Mouse (Mus musculus): ENCODE measurements at regions not wholly inside any gene's neighbourhood (a gene's known extent, or its start where the extent isn't known, plus 50 kb on each side); places are given as distances from the start of the nearest gene placed in this dataset.
"Not testable (repeated sequence)": the region's sequence is repeated elsewhere in the genome, so short reads cannot be mapped to it uniquely, and the experiment has no call there.

DNA sequence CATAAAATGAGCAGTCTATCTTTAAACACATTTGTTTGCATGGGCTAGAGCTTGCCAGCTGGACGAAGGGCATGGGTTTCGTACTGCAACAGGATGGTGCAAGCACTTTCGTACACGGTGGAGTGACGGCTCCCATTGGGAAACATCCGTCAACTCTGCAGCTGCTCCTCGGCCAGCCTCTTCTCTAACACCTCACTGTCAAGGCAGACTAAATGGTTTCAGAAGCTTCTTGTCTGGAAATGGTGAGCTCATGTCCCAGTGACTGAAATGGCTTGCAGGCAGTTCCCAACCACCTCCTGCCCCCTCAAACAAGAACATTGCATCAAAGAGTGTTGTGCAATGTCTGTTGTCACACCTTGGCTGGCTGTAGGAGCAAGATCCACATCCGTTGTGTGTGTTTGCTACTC lies 163.4 kb downstream of the Trib2 start:
- peak; percentile 67 for DNase-seq (ENCODE audit: low spot score)

DNA sequence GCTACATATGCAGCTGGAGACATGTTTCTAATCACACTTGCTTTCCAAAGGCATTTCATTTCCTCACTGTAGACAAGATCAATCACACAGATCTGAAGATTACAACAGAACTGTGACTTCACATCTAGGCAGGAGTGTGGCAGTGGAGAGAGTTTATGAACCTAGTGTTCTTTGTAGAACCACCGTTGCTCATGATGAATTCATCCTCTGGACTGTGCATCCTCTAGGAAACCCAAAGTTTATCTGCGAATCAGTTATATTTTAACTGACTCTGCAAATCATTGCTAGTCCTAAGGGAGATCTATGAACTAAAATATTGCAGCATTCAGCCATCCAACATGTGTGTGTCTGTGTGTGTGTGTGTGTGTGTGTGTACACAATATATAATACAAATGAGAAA lies 165.4 kb downstream of the Trib2 start:
- no peak for DNase-seq (ENCODE audit: low spot score)

DNA sequence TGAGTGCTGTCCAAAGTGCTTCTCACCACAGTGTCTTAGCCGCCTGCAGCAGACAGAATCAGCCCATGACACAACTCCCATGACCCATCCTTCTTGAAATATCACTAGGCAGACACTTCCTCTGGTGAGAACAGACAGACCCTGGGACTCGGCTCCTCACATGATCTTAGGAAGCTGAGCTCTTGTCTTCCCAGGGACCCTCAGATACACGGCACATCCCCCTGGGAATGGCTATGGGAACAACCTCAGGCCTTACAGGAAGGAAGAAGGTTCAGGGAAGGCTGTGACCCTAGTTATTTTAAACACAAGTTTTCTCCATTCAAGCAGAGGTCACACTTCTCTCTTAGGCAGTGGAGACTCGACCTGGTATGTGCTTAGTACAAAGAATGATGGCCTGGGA lies 166.8 kb downstream of the Trib2 start:
- DNase-seq (ENCODE audit: low spot score): no peak

DNA sequence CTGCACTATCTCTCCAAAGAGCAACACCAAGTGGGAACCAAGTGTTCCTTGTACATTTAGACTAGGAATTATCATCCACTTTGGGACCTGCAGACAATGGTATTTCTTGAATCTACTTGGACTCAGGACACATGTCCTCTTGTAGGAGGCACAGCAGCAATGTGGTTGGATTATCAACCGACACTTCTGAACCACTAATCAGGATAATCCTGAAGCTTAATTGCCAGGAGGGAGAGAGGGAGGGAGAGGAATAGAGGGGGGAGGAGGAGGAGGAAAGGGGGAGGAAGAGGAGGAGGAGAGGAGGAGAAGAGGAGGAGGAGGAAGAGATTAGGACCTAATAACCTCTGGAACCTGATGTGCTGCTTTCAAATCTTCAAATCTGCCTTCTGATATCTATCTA lies 167.5 kb downstream of the Trib2 start:
- no peak for DNase-seq (ENCODE audit: low spot score)

DNA sequence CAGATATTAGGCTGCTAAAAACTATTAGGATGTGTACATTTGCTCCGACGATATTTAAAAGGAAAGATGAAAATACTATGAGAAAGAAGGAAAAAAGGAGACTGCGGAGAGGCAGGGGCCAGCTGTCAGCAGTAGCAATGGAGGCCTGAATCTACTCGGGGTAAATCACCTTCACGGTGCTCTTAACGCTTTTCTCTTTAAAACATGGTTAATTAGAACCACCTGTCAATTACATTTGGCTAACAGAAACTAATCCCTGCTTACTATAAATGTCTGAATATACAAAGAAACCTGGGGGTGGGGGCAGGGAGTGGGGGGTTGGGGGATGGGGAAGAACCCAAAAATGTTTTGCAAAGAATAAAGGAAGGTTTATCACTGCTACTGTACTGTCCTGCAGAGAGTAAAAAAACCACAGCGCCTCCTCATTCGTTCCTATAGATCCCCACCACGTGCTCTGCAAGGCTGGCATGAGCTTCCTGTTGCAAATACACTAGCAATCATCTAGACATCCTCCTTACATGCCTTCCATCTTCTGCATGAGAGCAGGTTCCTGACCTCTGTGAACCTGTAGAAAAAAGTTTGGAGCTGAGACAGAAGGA lies 172.5 kb downstream of the Trib2 start:
- no peak for DNase-seq (ENCODE audit: low spot score)

DNA sequence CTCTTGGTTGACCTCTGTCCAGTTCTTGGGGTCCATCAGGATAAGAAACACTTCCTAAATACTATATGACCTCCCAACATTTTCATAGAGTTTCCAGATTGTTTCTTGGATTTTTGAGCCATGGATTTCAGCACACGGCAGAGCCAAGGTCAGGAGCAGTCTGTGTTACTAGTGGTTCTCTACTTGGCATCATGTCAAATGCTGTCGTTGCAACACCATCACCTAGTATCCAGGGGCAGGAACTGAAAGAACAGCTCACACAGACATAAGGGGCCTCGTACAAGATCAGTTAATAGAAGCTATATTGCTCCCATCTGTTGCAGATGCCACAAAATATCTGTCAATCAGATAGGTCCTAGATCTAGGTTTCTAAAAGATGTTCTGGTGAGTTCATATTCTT lies 173.1 kb downstream of the Trib2 start:
- no peak for DNase-seq (ENCODE audit: low spot score)

DNA sequence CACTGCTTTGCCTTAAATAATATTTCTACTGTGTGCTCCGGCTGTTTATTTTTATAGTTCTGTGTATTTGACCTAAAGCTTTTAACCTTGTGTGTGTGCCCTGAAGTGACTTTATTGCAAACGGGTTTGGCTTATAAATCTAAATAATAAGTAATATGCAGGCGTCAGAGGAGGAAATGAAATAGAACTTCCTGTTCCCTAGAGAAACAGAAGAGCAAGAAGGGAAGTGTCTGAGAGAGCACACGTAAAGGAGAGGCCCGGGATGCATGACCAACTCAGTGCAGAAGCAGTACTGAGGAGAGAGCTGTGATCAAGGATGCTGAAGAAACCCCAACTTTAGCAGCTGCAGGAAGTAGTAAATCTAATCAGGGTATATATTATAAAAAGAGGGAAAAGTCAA lies 176.4 kb downstream of the Trib2 start:
- no peak for DNase-seq (ENCODE audit: low spot score)

DNA sequence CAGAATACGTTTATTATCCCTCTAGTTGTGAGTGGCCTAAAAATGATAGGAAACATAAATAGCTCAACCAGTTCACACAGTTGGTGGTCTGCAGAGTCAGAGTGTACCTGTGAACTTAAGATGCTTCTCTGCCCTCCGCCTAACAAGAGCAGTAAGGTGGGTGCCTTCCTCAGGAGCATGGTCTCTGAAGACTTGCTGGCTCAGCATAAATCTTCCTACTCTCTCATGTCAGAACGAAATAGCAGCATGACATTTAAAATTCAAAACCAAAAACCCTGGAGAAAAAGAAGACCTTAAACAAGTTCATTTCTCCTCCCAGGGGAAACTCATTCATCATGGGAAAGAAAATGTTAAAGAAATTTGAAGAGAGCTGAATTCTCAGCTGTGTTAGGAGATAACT lies 186.8 kb downstream of the Trib2 start:
- no peak for DNase-seq (ENCODE audit: low spot score)

DNA sequence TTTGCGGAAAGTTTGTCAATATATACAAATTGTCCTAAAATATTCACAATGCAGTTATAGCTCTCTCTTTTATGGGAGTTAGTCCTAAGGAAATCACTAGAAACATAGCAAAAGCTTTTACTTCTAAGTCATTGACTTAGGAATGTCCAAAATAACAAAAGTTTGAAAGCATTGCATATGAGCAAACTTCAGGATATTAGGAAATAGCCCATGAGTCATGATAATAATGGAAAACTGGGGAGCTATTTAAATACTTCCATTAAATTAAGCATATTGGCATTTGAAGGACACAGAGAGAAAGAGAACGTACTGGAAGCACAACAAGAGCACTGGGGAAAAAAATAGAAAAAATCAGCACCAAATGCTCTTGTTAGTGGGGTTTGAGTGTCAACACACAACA lies 197.2 kb downstream of the Trib2 start:
- no peak for DNase-seq (ENCODE audit: low spot score)

DNA sequence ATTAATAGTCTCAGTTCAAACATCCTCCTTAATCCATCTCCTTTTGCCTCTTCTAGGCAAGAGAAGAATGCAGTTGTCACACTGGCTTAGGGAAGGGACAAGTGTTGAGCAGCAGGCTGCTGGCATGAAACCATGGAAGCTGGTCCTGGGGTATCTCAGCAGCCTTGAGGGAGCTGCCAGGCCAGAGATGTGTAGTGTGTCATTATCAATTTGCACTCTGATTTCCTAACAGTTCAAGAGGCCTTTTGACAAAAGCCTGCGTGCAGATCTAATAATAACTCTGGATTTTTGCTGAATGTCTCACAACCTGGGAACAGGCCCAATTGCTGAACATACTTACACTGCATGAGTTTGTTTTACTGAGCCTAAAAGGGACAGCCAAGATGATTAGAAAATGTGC lies 199.4 kb downstream of the Trib2 start:
- DNase-seq (ENCODE audit: low spot score): peak; percentile 43

DNA sequence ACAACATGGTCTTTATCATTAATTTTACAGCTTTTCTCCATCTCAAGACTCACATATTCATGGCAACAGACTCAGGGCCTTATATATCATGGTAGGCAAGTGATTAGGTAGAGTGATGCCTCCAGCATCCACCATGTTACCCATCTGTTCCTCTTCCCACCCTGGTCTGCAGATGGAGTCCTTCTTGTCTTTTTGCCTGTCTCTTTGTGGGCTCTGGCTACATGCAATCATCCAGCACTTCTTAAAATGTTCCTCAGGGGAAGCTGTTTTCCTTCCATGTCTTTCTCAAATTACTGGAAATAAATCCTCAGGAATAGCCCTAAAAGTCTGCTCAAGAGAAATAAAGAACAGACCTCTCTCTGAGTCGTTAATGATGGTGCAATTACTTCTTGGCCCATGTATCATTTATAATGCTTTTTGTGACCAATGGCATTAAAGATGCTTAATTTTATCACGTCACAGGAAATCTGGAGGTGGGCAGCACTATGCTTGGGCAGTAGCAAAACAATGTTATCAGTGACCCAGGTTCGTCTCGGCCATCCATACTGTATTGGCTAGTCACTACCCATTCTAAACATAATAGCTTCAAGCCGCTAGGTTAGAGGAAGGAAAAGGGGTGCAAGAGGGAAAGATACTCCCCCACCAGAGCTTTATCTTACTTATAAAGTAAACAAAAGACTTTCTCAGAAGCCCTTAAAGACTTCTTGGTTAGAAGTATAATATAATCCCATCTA lies 204.7 kb downstream of the Trib2 start:
- no peak for DNase-seq (ENCODE audit: low spot score)

DNA sequence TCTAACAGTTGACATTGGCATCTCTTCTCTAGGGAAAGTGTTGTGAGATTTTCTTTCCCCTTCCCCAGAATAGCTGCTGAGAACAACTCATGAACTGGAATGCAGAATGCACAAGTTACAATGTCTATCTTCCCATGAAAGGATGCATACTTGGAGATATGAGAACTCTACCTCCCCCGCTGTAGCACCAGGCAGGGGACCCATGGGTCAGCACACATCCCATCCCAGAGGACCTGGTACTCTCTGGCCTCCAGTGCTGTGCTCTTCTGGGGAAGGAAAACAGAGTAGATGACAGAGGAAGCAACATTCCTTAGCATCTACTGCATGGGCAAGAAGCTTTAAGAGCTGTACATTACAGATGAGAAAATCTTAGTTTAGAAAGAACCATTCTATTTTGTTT lies 209.6 kb downstream of the Trib2 start:
- no peak for DNase-seq (ENCODE audit: low spot score)

DNA sequence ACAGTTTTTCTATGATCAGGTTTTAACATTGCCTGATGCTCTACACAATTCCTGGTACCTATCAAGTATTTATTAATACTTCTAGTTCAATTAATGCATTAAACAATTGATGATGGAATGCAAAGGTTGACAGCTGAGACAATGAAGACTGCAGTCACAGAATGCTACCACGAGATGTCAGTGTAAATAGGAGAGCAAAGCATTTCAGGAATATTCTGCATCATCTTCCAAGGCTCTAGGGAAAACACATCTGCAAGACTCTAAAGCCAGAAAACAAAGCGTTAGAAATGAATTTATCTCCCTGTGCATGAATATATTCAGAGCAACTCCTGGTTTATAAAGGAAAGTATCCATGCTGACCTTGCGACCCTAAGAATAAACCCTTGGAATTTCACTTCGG lies 210.6 kb downstream of the Trib2 start:
- peak; percentile 28 for DNase-seq (ENCODE audit: low spot score)

DNA sequence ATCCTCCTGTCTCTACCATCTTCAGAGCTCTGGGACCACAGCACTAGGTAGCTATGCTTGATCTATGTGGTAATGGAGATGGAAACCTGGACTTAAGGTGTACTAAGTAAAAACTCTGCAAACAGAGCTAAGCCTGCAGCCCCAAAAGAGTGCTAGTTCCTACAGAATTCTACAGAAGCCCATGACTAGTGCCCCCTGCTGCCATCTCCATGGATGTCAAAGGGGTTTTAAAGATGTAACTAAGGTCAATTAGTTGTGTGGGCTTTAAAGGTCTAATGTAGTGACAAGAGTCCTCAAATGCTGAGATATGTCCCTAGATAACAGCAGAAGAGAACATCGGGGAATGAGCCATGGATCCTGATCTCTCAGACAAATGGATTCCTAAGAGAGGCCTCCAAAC lies 212.1 kb downstream of the Trib2 start:
- no peak for DNase-seq (ENCODE audit: low spot score)

DNA sequence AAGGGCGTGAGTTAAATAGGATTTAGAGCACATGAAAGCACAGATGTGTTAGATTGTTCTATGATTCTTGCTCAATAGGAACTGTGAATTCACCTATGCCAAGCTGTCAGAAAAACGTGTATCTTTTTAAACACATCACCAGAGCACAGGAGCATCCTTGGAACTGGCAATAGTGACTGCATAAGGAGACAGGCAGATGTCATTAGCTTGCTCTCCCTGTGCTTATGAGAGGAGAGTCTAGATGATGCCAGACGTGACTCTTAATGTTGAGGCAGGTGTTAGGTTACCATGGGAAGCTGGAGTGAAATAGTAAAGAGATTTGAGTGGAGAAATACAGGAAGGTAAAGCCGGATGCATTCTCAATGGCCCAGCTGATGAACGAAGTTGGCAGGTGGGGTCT lies 212.8 kb downstream of the Trib2 start:
- DNase-seq (ENCODE audit: low spot score): no peak

DNA sequence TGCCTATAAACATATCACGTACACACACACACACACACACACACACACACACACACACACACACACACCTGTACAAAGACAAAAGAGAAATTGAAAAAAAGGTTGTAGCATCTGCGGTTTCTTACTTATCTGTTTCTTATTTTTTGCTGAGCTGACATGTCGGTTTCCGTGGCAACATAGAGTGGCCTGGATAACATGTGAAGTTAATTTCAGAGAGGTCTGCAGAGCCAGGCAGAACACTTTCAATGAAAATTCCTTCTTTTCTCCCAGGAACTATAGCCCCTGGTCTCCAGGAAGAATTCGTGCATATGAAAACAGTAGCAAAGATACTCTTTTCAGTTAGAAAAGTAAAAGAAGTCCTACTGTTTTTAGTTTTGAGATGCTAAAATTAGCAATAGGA lies 213.4 kb downstream of the Trib2 start:
- DNase-seq (ENCODE audit: low spot score): no peak

DNA sequence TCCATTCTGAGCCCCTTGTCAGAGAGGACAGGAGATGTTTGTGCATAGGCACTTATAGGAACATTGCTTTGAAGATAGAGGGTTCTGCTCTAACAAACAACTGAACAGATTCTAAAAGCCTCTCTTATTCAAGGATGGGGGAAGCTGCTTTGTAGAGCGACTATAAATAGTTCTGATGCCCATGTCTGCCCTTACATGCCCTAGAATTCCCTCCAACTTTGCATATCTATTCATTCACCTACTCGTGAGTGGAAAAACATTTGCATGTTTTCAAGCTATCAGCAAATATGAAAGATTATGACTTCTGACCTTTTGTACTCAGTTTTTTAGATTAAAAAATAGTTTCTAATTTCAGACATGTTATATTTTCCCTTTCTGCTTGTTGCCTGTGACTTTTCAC lies 222.0 kb downstream of the Trib2 start:
- no peak for DNase-seq (ENCODE audit: low spot score)

DNA sequence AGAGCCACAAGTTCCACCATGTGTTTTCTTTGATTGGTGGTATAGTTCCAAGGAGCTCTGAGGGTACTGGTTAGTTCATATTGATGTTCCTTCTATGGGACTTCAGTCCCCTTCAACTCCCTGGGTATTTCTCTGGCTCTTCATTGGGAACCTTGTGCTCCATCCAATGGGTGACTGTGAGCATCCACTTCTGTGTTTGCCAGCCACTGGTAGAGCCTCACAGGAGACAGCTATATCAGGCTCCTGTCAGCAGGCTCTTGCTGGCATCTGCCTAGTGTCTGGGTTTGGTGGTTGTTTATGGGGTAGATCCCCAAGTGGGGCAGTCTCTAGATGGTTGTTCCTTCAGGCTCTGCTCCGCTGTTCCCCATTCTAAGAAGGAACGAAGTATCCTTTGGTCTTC lies 228.9 kb downstream of the Trib2 start:
- DNase-seq (ENCODE audit: low spot score): not testable (repeated sequence)

DNA sequence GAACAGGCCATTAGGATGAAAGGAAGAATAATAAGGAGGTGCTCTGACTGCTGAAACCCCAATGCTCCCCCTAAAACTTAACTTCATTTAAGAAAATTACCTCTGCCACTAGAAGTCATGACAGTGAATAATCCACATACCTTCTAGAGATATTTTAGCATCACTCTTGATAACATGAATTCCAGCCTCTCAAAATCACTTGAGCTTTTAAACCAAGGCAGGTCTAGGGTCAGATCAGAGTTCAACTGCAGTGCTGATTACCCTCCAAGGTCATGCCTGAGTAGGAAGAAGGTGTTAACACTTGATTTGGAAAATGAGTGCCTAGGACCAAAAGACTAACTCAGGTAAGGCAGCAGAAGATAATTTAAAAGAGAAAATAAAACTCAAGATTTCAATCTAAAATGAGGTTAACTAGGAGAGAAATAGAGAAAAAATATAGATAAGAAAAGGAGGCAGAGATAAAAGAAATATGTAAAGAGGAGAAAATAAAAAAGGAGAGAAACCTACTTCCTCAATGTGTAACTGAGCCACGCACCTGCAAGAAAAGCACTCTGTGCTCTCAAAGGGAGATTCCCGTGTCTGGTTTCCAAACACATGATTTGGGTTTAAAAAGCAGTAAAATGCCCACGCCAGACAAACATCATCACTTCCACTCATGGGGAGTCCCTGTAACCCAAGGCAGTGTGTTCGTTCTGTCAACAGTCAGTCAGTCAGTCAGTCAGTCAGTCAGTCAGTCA lies 229.8 kb downstream of the Trib2 start:
- DNase-seq (ENCODE audit: low spot score): no peak

DNA sequence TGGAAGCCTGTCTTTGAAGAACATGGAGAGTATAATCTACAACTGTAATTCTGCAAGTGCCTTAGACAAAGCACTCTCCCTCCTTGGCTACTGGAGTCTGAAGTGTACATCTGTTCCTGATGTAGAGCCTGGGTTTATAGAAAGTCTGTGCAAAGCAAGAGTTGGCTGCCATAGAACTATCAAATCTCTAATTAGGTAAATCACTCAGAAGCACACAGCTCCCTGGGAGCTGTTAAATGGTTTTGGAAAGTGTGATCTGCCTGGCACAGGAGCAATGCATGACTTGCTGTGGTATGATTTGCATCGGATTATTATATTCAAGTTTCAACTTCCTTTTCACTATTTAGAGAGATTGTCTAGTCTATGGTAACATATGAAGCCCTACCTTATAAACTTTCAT lies 230.9 kb downstream of the Trib2 start:
- DNase-seq (ENCODE audit: low spot score): no peak

DNA sequence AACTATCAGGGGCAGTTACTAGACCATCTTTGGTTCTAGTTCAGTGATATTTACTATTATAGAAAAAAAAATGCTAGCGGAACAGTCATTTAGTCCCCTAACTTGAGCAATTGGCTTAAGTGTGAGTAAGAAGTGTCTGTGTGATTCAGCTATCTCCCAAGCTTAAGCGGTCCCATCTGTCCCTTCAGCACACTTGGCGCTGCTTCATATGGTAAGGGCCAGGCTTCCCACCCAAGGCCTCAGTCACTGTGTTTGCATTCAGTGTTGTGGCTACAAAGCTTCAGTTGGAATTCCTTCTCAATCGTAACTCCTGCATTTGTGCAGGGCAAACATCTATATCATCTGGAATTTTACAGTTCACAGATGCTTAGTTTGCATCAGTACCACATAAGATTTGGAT lies 232.0 kb downstream of the Trib2 start:
- DNase-seq (ENCODE audit: low spot score): no peak

DNA sequence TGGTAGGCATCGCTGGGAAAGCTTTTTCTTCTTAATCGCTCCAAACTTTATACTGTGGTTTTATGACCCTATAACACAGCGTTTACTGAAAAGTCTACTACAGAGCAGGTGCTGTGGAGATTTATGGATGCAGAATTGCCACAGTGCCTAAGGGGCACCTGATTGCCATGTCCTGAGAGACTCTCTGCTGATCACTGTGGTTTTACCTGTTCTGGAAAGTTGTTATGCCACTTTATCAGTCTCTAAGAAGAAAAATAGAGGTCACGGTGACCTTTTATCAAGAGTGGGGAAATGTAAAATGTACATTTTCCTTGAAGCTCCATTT lies 250.0 kb downstream of the Trib2 start:
- DNase-seq (ENCODE audit: low spot score): no peak

DNA sequence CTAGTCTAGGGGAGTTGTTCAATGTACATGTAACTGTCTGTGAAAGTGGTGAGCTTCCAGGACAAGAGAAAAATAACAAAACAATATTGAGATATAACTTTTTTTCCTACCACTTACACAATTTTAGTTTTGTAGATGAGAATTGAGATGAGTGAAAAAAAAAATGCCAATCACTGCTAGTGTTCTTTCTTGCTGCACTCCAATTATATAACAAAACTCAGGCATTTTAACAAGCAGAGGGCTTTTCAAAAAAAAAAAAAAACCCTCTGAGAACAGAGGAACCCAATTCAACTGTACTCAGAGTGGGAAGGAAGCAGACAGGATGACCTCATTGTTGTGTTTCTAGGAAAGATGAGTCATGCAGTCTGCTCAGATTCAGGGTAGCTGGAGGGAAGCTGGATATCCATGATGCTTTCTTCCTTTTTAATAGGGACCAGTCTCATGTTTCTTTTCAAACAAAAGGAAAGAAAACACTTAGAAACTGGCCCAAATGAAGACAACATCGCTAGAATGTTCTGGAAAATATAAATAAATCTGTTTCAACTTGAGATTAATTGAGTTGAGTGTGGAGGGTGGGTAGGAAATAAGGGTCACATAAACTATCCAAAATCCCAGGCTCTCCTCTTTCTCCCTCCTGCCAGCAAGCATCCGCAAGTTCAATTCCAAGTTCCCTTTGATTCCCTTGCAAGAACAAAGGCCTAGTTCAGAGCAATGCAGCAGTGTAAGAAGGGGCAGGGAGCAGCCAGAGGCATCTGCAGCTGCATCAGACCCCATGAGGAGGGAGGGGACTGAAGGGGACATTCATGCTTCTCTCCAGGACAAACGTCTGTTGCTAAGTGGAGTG lies 250.6 kb downstream of the Trib2 start:
- peak; percentile 23 for DNase-seq (ENCODE audit: low spot score)
